Mouse (Mus musculus): Measurements from ENCODE around the gene Kcnh5.

DNA sequence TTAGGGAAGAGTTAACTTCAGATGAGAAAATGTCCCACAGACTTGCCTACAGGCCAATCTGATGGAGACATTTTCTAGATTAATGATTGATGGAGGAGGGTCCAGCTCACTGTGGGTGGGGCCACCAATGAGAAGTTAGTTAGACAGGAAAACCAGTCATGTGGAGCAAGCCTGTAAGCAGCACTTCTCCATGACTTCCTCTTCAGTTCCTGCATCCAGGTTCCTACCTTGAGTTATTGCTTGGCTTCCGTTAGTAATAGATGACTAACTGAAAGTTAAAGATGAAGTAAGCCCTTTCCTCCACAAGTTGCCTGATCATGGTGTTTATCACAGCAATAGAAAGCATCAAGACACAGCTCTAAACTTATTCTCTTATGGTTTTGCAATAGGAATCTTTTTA is 290.1 kb downstream of the Kcnh5 start:
- TF ChIP-seq EP300 (IDR thresholded peaks at IDR 0.05; ENCODE audit: low read depth) (no peak), CTCF (IDR thresholded peaks at IDR 0.05; ENCODE audit: low read depth) (no peak)
